Mouse (Mus musculus): ENCODE results near the gene Clspn. TPM values are rescaled to one million over a fixed set of nuclear protein-coding genes. Genes with fewer than 3 reads are reported as not detected.

Clspn gene
- total and polyA plus RNA-seq, 3 experiments = 42.0 to 618 (median 64.0) TPM

DNA sequence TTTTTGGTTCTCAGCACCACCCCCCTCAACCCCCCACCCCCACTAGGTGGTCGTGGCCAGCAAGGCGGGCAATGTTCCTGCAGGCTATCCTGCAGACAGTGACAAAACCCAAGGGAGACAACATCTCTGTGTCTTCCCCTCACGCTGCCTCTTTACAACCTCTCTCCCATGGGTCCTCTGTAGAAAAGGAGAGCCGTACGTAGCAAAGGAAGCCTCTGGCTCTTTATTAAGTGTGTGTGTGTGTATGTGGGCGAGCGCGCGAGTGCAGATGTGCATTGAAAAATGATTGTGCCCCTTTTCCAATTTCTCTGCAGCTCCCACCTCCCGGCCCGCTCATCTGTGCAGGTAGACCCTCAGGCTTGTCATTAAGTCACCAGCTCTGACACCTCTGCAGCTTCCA lies 79.6 kb downstream of the Clspn start:
- Histone ChIP-seq H3K27ac (ENCODE audit: control insufficient read depth, low read depth, low read length) (no peak overlapping the region), H3K9me3 (replicated peaks; ENCODE audit: insufficient read depth, low read length) (no peaks in the 10 kb centered on the region), H3K27me3 (ENCODE audit: control insufficient read depth in 1 of 2, insufficient read depth in 2 of 2, low read length in 2 of 2) (peaks cover 2 to 14% of the 10 kb centered on the region in 2 experiments), H3K79me2 (ENCODE audit: control insufficient read depth, insufficient read depth, low read length, poor library complexity) (no peaks in the 10 kb centered on the region), H3K4me1 (ENCODE audit: control insufficient read depth in 1 of 2, insufficient read depth in 2 of 2, low read length in 2 of 2) (peaks cover 0 to 6% of the 10 kb centered on the region in 2 experiments; a peak in 1 of 4 replicates), H3K9ac (ENCODE audit: control insufficient read depth, low read depth, low read length, poor library complexity, severe bottlenecking) (no peak overlapping the region), H3K36me3 (ENCODE audit: control insufficient read depth in 1 of 2, insufficient read depth in 2 of 2, low read length in 2 of 2) (peaks cover 0 to 2% of the 10 kb centered on the region in 2 experiments; a peak in 1 of 4 replicates), H3K4me3 (ENCODE audit: control insufficient read depth in 1 of 2, insufficient read depth in 1 of 2, low read depth in 2 of 2, low read length in 2 of 2) (no peak overlapping the region)
- no peak for TF ChIP-seq ZNF384 (IDR thresholded peaks at IDR 0.05; ENCODE audit: low read depth, low read length)
- no peak for TF ChIP-seq ETS1 (IDR thresholded peaks at IDR 0.05; ENCODE audit: low read depth, low read length)
- no peak for TF ChIP-seq ZC3H11A (IDR thresholded peaks at IDR 0.05; ENCODE audit: low read depth, low read length)
- DNase-seq (ENCODE audit: low read depth, low spot score) = no peak

DNA sequence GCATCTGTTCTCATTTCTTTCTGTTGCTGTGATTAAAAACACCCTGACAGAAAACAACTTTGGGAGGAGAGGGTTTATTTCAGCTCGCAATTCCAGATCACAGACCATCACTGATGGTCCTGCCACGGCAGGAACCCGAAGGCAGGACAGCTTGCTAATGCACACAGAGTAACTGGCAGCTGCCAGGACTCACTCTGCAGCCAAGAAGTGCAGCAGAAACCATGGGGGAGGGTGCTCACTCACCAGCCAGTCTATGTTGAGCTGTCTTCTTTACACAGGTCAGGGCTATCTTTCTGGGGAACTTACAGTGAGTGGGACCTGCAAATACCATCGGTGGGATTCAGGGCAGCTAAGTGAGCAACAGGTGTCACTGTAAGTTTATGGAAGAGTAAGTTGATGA lies 80.7 kb downstream of the Clspn start:
- no peaks in the 10 kb centered on the region; a peak in 1 of 4 replicates for H3K36me3 ChIP-seq (ENCODE audit: control insufficient read depth in 1 of 2, insufficient read depth in 2 of 2, low read length in 2 of 2)
- H3K4me1 ChIP-seq (ENCODE audit: control insufficient read depth in 1 of 2, insufficient read depth in 2 of 2, low read length in 2 of 2) = peaks cover 0 to 6% of the 10 kb centered on the region in 2 experiments; a peak in 1 of 4 replicates
- H3K9ac ChIP-seq (ENCODE audit: control insufficient read depth, low read depth, low read length, poor library complexity, severe bottlenecking) = no peak overlapping the region
- no peaks in the 10 kb centered on the region for H3K79me2 ChIP-seq (ENCODE audit: control insufficient read depth, insufficient read depth, low read length, poor library complexity)
- H3K27ac ChIP-seq (ENCODE audit: control insufficient read depth, low read depth, low read length) = no peak overlapping the region
- TF ChIP-seq CHD1 (IDR thresholded peaks at IDR 0.05; ENCODE audit: low read depth, low read length) = no peak
- no peak for TF ChIP-seq TBP (IDR thresholded peaks at IDR 0.05; ENCODE audit: low read depth, low read length)
- no peak for TF ChIP-seq CTCF (IDR thresholded peaks at IDR 0.05 in 2 of 3, conservative IDR thresholded peaks at IDR 0.05 in 1 of 3; ENCODE audit: control insufficient read depth in 1 of 3, insufficient read depth in 1 of 3, low read depth in 2 of 3, low read length in 3 of 3, poor library complexity in 1 of 3, severe bottlenecking in 1 of 3)
- no peak for TF ChIP-seq MAFK (IDR thresholded peaks at IDR 0.05; ENCODE audit: borderline replicate concordance, low read depth, low read length)
- no peak for TF ChIP-seq POLR2A (IDR thresholded peaks at IDR 0.05; ENCODE audit: control insufficient read depth in 1 of 2, insufficient read depth in 1 of 2, low read depth in 1 of 2, low read length in 2 of 2, poor library complexity in 1 of 2)
- TF ChIP-seq CHD2 (IDR thresholded peaks at IDR 0.05; ENCODE audit: low read length) = no peak
- TF ChIP-seq JUND (IDR thresholded peaks at IDR 0.05; ENCODE audit: low read depth, low read length) = no peak
- no peak for TF ChIP-seq RCOR1 (IDR thresholded peaks at IDR 0.05; ENCODE audit: low read depth, low read length)
- TF ChIP-seq NRF1 (IDR thresholded peaks at IDR 0.05; ENCODE audit: insufficient read depth, low read depth, low read length, poor library complexity, severe bottlenecking) = no peak
- no peak for TF ChIP-seq ZC3H11A (IDR thresholded peaks at IDR 0.05; ENCODE audit: low read depth, low read length)
- TF ChIP-seq MXI1 (IDR thresholded peaks at IDR 0.05; ENCODE audit: low read depth, low read length) = no peak
- TF ChIP-seq ZKSCAN1 (IDR thresholded peaks at IDR 0.05; ENCODE audit: low read depth, low read length) = no peak
- no peak for DNase-seq (ENCODE audit: low read depth, low spot score)
- peaks cover 2 to 14% of the 10 kb centered on the region in 2 experiments for H3K27me3 ChIP-seq (ENCODE audit: control insufficient read depth in 1 of 2, insufficient read depth in 2 of 2, low read length in 2 of 2)
- H3K9me3 ChIP-seq (replicated peaks; ENCODE audit: insufficient read depth, low read length) = no peaks in the 10 kb centered on the region
- H3K4me3 ChIP-seq (ENCODE audit: control insufficient read depth in 1 of 2, insufficient read depth in 1 of 2, low read depth in 2 of 2, low read length in 2 of 2) = no peak overlapping the region

DNA sequence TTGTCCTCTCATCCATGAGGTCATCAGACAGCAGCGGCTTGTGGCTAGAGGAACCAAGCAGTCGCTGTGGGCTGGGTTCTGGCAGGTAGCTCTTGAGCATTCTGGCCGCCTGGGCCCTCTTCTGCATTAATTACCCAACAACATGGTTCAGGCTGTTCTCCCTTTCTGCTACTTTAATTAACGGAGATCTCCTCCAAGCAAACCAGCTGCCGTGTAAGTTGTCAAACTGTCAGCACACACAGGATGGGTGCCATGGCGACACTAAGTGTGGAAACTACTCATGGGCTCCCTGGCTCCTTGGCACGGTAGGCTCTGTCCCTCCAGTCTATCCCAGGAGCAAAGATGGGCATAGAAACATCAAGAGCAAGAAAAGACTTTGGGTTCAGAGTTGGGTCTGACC lies 82.6 kb downstream of the Clspn start:
- Histone ChIP-seq H3K27ac (ENCODE audit: control insufficient read depth, low read depth, low read length) (no peak overlapping the region), H3K4me3 (ENCODE audit: control insufficient read depth in 1 of 2, insufficient read depth in 1 of 2, low read depth in 2 of 2, low read length in 2 of 2) (no peak overlapping the region), H3K4me1 (ENCODE audit: control insufficient read depth in 1 of 2, insufficient read depth in 2 of 2, low read length in 2 of 2) (no peaks in the 10 kb centered on the region), H3K36me3 (ENCODE audit: control insufficient read depth in 1 of 2, insufficient read depth in 2 of 2, low read length in 2 of 2) (no peaks in the 10 kb centered on the region), H3K79me2 (ENCODE audit: control insufficient read depth, insufficient read depth, low read length, poor library complexity) (no peaks in the 10 kb centered on the region), H3K9me3 (replicated peaks; ENCODE audit: insufficient read depth, low read length) (no peaks in the 10 kb centered on the region), H3K9ac (ENCODE audit: control insufficient read depth, low read depth, low read length, poor library complexity, severe bottlenecking) (no peak overlapping the region), H3K27me3 (ENCODE audit: control insufficient read depth in 1 of 2, insufficient read depth in 2 of 2, low read length in 2 of 2) (peaks cover 2 to 14% of the 10 kb centered on the region in 2 experiments)
- TF ChIP-seq POLR2A (IDR thresholded peaks at IDR 0.05; ENCODE audit: control insufficient read depth in 1 of 2, insufficient read depth in 1 of 2, low read depth in 1 of 2, low read length in 2 of 2, poor library complexity in 1 of 2) (no peak), SIN3A (IDR thresholded peaks at IDR 0.05; ENCODE audit: low read length) (no peak), ZMIZ1 (IDR thresholded peaks at IDR 0.05; ENCODE audit: low read depth, low read length) (no peak), CHD2 (IDR thresholded peaks at IDR 0.05; ENCODE audit: low read length) (no peak), RAD21 (IDR thresholded peaks at IDR 0.05; ENCODE audit: low read depth, low read length) (no peak), USF1 (IDR thresholded peaks at IDR 0.05; ENCODE audit: low read depth, low read length) (no peak), ZNF384 (IDR thresholded peaks at IDR 0.05; ENCODE audit: low read depth, low read length) (no peak), TAL1 (IDR thresholded peaks at IDR 0.05; ENCODE audit: low read length) (no peak), SMC3 (IDR thresholded peaks at IDR 0.05; ENCODE audit: low read depth, low read length) (no peak), MAX (IDR thresholded peaks at IDR 0.05; ENCODE audit: low read length) (no peak)
- DNase-seq (ENCODE audit: low read depth, low spot score) = no peak

Measured in MEL (cell line).